8 mouse cellular contexts compared by ENCODE assay signal in the genomic region with DNA sequence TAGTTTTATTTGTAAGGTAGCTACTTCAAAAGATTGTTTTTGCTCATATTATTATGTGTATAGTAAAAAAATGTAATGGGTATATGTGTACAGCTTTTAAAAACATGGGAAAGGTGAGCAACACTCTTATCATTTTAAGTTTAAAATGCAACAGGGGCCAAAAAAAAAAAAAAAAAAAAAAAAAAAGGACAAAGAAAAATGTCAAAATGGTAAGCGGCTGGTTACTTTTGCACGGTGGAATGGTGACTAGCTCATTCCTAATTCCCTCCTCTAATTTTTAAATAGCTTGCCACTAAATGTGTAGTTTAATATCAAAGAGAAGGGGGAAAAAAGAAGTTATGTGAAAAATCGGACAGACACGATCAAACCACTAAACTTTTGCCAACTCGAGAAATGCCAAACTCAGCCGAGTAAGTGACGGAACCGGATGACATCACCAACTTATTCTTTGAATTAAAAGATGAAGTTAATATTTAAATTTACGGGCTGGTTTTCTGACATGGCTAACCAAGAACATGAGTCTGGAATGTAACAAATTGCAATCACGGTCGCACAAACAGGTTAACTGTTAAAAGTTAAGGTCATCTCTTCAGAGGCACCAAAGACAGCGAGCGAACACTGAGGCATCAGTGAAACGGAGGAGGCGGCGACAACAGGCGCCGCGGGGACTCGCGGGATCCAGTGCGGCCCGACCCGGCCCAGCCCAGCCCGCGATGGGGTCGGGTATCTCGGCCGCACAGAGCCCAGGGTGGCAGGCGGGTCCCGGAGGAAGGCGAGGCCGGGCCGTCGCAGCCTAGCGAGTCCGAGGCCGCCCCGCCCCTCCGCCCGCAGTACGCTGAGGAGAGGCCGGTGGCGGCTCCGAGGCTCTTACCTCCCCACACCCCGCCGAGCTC. TPM values are rescaled to one million over a fixed set of nuclear protein-coding genes. Genes with fewer than 3 reads are reported as not detected.
DNase-seq lines count a peak whose midpoint lies in the region; ATAC-seq and TF ChIP-seq lines count a peak whose summit lies in the region.

No protein-coding gene starts in this region.

- H3K9me3 ChIP-seq in erythroblast, embryonic 14.5 days (ENCODE audit: control insufficient read depth, low read length) = no peaks in the 10 kb centered on the region
- no peaks in the 10 kb centered on the region for H3K9me3 ChIP-seq in limb, embryonic 14.5 days (ENCODE audit: control insufficient read depth, low read length)
- no peaks in the 10 kb centered on the region for H3K9me3 ChIP-seq in stomach, embryonic 16.5 days (replicated peaks; ENCODE audit: control insufficient read depth, low read length)

- no peak for TF ChIP-seq POLR2A in embryonic fibroblast, embryonic 13.5 days (IDR thresholded peaks at IDR 0.05; ENCODE audit: low read depth, low read length)
- TF ChIP-seq POLR2A in limb, embryonic 14.5 days (IDR thresholded peaks at IDR 0.05; ENCODE audit: borderline replicate concordance, extremely low read depth, insufficient read depth, insufficient read length) = no peak

- peak overlapping the region; percentile 90 for H3K27ac ChIP-seq in embryonic fibroblast, embryonic 13.5 days (ENCODE audit: insufficient read depth, low read length)
- H3K27ac ChIP-seq in limb, embryonic 14.5 days (replicated peaks; ENCODE audit: low read depth, low read length) = peak overlapping the region; percentile 87
- H3K27ac ChIP-seq in stomach, embryonic 16.5 days (ENCODE audit: low read length) = peak overlapping the region; percentile 95

- TF ChIP-seq CTCF in embryonic fibroblast, embryonic 13.5 days (IDR thresholded peaks at IDR 0.05; ENCODE audit: borderline replicate concordance, insufficient read depth, low read length) = no peak

- peaks cover 12% of the 10 kb centered on the region for H3K27me3 ChIP-seq in erythroblast, embryonic 14.5 days (ENCODE audit: control insufficient read depth)
- H3K27me3 ChIP-seq in limb, embryonic 14.5 days (ENCODE audit: control insufficient read depth, insufficient read depth, low read length) = no peaks in the 10 kb centered on the region
- H3K27me3 ChIP-seq in stomach, embryonic 16.5 days (ENCODE audit: control insufficient read depth, insufficient read depth, low read length) = no peaks in the 10 kb centered on the region

- peak overlapping the region; percentile 56 for H3K4me2 ChIP-seq in limb, embryonic 14.5 days (replicated peaks; ENCODE audit: low read depth, low read length, severe bottlenecking)
- peak overlapping the region; percentile 67 for H3K4me2 ChIP-seq in stomach, embryonic 16.5 days (ENCODE audit: low read depth, low read length)

- H3K36me3 ChIP-seq in erythroblast, embryonic 14.5 days (ENCODE audit: control insufficient read depth) = no peaks in the 10 kb centered on the region
- H3K36me3 ChIP-seq in limb, embryonic 14.5 days (ENCODE audit: control insufficient read depth, insufficient read depth, low read length) = no peaks in the 10 kb centered on the region
- H3K36me3 ChIP-seq in stomach, embryonic 16.5 days (ENCODE audit: control insufficient read depth, insufficient read depth, low read length) = no peaks in the 10 kb centered on the region

- H3K4me3 ChIP-seq in erythroblast, embryonic 14.5 days (replicated peaks) = peak overlapping the region; percentile 85
- H3K4me3 ChIP-seq in embryonic fibroblast, embryonic 13.5 days (ENCODE audit: insufficient read depth, low read length) = peak overlapping the region; percentile 68
- peak overlapping the region; percentile 75 for H3K4me3 ChIP-seq in limb, embryonic 14.5 days (replicated peaks; ENCODE audit: low read length)
- peak overlapping the region; percentile 87 for H3K4me3 ChIP-seq in stomach, embryonic 16.5 days (replicated peaks; ENCODE audit: low read length)

- DNase-seq in 416B (ENCODE audit: low read depth) = peak; percentile 71
- DNase-seq in limb, embryonic 14.5 days (ENCODE audit: low spot score) = peak; percentile 36
- DNase-seq in adrenal gland, adult 2 months = no peak
- no peak for DNase-seq in urinary bladder, postnatal 25 days (ENCODE audit: low spot score)

- ATAC-seq in erythroblast, adult 5-6 weeks (replicated peaks; ENCODE audit: low FRiP score, poor library complexity, severe bottlenecking) = no peak
- peak; percentile 88 for ATAC-seq in limb, embryonic 14.5 days (ENCODE audit: low FRiP score, low read depth)
- ATAC-seq in stomach, embryonic 16.5 days (ENCODE audit: insufficient read depth, low FRiP score) = peak; percentile 92

- WGBS in limb, embryonic 14.5 days = 2% methylated on average over 42 of the region's 47 CpGs
- WGBS in stomach, embryonic 16.5 days = 1% methylated on average over 47 of the region's 47 CpGs

- peaks cover 19% of the 10 kb centered on the region for H3K4me1 ChIP-seq in erythroblast, embryonic 14.5 days (ENCODE audit: control insufficient read depth)
- peaks cover 2% of the 10 kb centered on the region for H3K4me1 ChIP-seq in embryonic fibroblast, embryonic 13.5 days (ENCODE audit: control insufficient read depth, insufficient read depth, low read length)
- H3K4me1 ChIP-seq in limb, embryonic 14.5 days (ENCODE audit: control insufficient read depth, insufficient read depth, low read length) = peaks cover 7% of the 10 kb centered on the region
- 0 out of 2 replicates have a peak, but pooled peaks cover 6% of the 10 kb centered on the region for H3K4me1 ChIP-seq in stomach, embryonic 16.5 days (ENCODE audit: control insufficient read depth, insufficient read depth, low read length)

- H3K9ac ChIP-seq in limb, embryonic 14.5 days (ENCODE audit: low read depth, low read length, severe bottlenecking) = peak overlapping the region; percentile 86
- peak overlapping the region; percentile 88 for H3K9ac ChIP-seq in stomach, embryonic 16.5 days (ENCODE audit: low read length)

RNA-seq across cellular contexts. Expression of a gene that starts 0.6 kb away (rescaled TPM):
- 0.01 TPM in 1 of 2 replicates, not detected in the other for polyA plus RNA-seq in erythroblast, embryonic 14.5 days (2012)
- 0.96 and 5.0 TPM in 2 replicates for total RNA-seq in erythroblast, adult 5-6 weeks (2015; ENCODE audit: low replicate concordance)
- 3.2 and 4.6 TPM in 2 replicates for total RNA-seq in erythroblast, adult 5-6 weeks (2017; ENCODE audit: low replicate concordance)
- polyA plus RNA-seq in embryonic fibroblast, embryonic 13.5 days (2011; ENCODE audit: insufficient read length, low read depth, missing spikeins) = 30.4 and 32.6 TPM in 2 replicates
- polyA plus RNA-seq in limb, embryonic 14.5 days (2012; rRNA removed) = 14.4 and 15.4 TPM in 2 replicates
- polyA plus RNA-seq in limb, embryonic 14.5 days (2014; fragmentation: Nextera tagmentation; extraction: Ambion mirVana) = 14.5 and 14.8 TPM in 2 replicates
- 10.0 and 10.2 TPM in 2 replicates for polyA plus RNA-seq in stomach, embryonic 16.5 days (2015; fragmentation: Nextera tagmentation; extraction: Ambion mirVana)
- 10 to 100 TPM; 22.1 to 25.1 TPM for total RNA-seq in adrenal gland, adult 2 months (2021)
- polyA plus RNA-seq in adrenal gland, adult 2 months (2012; rRNA removed) = 1.0 and 1.1 TPM in 2 replicates

RNA-seq across cellular contexts. Expression of a gene that starts 45.9 kb away (rescaled TPM):
- not detected in 2 replicates for polyA plus RNA-seq in erythroblast, embryonic 14.5 days (2012)
- not detected in 2 replicates for total RNA-seq in erythroblast, adult 5-6 weeks (2015; ENCODE audit: low replicate concordance)
- not detected in 2 replicates for total RNA-seq in erythroblast, adult 5-6 weeks (2017; ENCODE audit: low replicate concordance)
- polyA plus RNA-seq in embryonic fibroblast, embryonic 13.5 days (2011; ENCODE audit: insufficient read length, low read depth, missing spikeins) = not detected in 2 replicates
- polyA plus RNA-seq in limb, embryonic 14.5 days (2012; rRNA removed) = not detected in 2 replicates
- polyA plus RNA-seq in limb, embryonic 14.5 days (2014; fragmentation: Nextera tagmentation; extraction: Ambion mirVana) = not detected in 2 replicates
- polyA plus RNA-seq in stomach, embryonic 16.5 days (2015; fragmentation: Nextera tagmentation; extraction: Ambion mirVana) = not detected in 2 replicates
- not detected for total RNA-seq in adrenal gland, adult 2 months (2021)
- polyA plus RNA-seq in adrenal gland, adult 2 months (2012; rRNA removed) = not detected in 2 replicates

RNA-seq across cellular contexts. Expression of a gene that starts 46.3 kb away (rescaled TPM):
- polyA plus RNA-seq in erythroblast, embryonic 14.5 days (2012) = not detected in 2 replicates
- 2.5 TPM in 1 of 2 replicates, not detected in the other for total RNA-seq in erythroblast, adult 5-6 weeks (2015; ENCODE audit: low replicate concordance)
- 0.85 and 4.2 TPM in 2 replicates for total RNA-seq in erythroblast, adult 5-6 weeks (2017; ENCODE audit: low replicate concordance)
- polyA plus RNA-seq in embryonic fibroblast, embryonic 13.5 days (2011; ENCODE audit: insufficient read length, low read depth, missing spikeins) = 2.3 and 2.8 TPM in 2 replicates
- 4.2 and 4.6 TPM in 2 replicates for polyA plus RNA-seq in limb, embryonic 14.5 days (2012; rRNA removed)
- 0.22 and 0.43 TPM in 2 replicates for polyA plus RNA-seq in limb, embryonic 14.5 days (2014; fragmentation: Nextera tagmentation; extraction: Ambion mirVana)
- 0.12 and 0.26 TPM in 2 replicates for polyA plus RNA-seq in stomach, embryonic 16.5 days (2015; fragmentation: Nextera tagmentation; extraction: Ambion mirVana)
- total RNA-seq in adrenal gland, adult 2 months (2021) = 1 to 10 TPM; 6.1 to 6.2 TPM
- polyA plus RNA-seq in adrenal gland, adult 2 months (2012; rRNA removed) = 1.2 and 2.3 TPM in 2 replicates

Comparison
In these comparisons a context has a peak if more than half of its experiments do, and no peak if none do; other contexts are left out.
1. DNase-seq: peak in 416B (single experiment) and limb, embryonic 14.5 days (single experiment); none in adrenal gland, adult 2 months (single experiment) and urinary bladder, postnatal 25 days (single experiment).
2. Peak in every context shown above with its lines, with median percentiles within 50 percentile points of each other: H3K4me3 ChIP-seq and H3K27ac ChIP-seq.